Mouse (Mus musculus) heart, embryonic 10.5 days (tissue): Measurements from ENCODE around the gene Fcgr4. TPM values are rescaled to one million over a fixed set of nuclear protein-coding genes. Genes with fewer than 3 reads are reported as not detected.
A peak's percentile ranks its signal among the peaks of the same experiment; 100 is the strongest.

Experiments used
- microRNA-seq: library from miRNA; unstranded; fragments of <30 nt; microRNA quantifications from one replicate; pipeline ENCODE4, GENCODE M21; 2017
- polyA plus RNA-seq: library from polyadenylated mRNA; unstranded; fragments of >200 nt; fragmentation: Nextera tagmentation; extraction: Ambion mirVana; gene quantifications from 2 replicates; pipeline ENCODE4 v1.2.1, GENCODE M21; 2016

Gene Fcgr4
- polyA plus RNA-seq, 1 experiment from 2014 or later, result 0.14 TPM

Small RNAs within 50 kb of the gene (microRNA-seq; reads per million reads assigned to microRNA genes)
- gene Gm27552 (not detected), gene Mir6546 (26.0 reads per million, percentile 35 among the genes with 10 or more reads in this experiment)

Other genes with a start within 250 kb of the Fcgr4 start
- 10.9 and 16.0 TPM in 2 replicates for gene Atf6, start 151.1 kb upstream of the Fcgr4 start, polyA plus RNA-seq
- 0.67 TPM in 1 of 2 replicates, not detected in the other for gene Gm26620, start 133.9 kb upstream of the Fcgr4 start, polyA plus RNA-seq
- 28.9 and 37.9 TPM in 2 replicates for gene Dusp12, start 133.4 kb upstream of the Fcgr4 start, polyA plus RNA-seq
- gene Fcrlb, start 106.0 kb upstream of the Fcgr4 start, polyA plus RNA-seq, result not detected in 2 replicates
- 0.08 TPM in 1 of 2 replicates, not detected in the other for gene Fcrla, start 91.3 kb upstream of the Fcgr4 start, polyA plus RNA-seq
- not detected in 2 replicates for gene Fcgr2b, start 42.4 kb upstream of the Fcgr4 start, polyA plus RNA-seq
- gene Fcgr3, start 46.0 kb downstream of the Fcgr4 start, polyA plus RNA-seq, result 1.3 and 4.1 TPM in 2 replicates
- gene Cfap126, start 95.0 kb downstream of the Fcgr4 start, polyA plus RNA-seq, result 1.6 and 3.7 TPM in 2 replicates
- gene Sdhc, start 131.7 kb downstream of the Fcgr4 start, polyA plus RNA-seq, result 361 and 463 TPM in 2 replicates
- gene Mpz, start 131.8 kb downstream of the Fcgr4 start, polyA plus RNA-seq, result 0.06 and 0.14 TPM in 2 replicates
- gene Pcp4l1, start 177.3 kb downstream of the Fcgr4 start, polyA plus RNA-seq, result 18.0 and 24.4 TPM in 2 replicates
- gene Nr1i3, start 195.1 kb downstream of the Fcgr4 start, polyA plus RNA-seq, result 0.14 and 0.28 TPM in 2 replicates
- 41.8 and 53.7 TPM in 2 replicates for gene Tomm40l, start 203.6 kb downstream of the Fcgr4 start, polyA plus RNA-seq
- gene Apoa2, start 206.1 kb downstream of the Fcgr4 start, polyA plus RNA-seq, result 16.2 and 315 TPM in 2 replicates
- 4.9 and 12.1 TPM in 2 replicates for gene Fcer1g, start 215.4 kb downstream of the Fcgr4 start, polyA plus RNA-seq
- gene Adamts4, start 231.5 kb downstream of the Fcgr4 start, polyA plus RNA-seq, result 2.6 and 2.8 TPM in 2 replicates
- gene Ndufs2, start 232.5 kb downstream of the Fcgr4 start, polyA plus RNA-seq, result 390 and 470 TPM in 2 replicates